Mouse (Mus musculus) frontal cortex, postnatal 36 days (tissue): ENCODE results near the gene Mthfd1.
A peak's percentile ranks its signal among the peaks of the same experiment; 100 is the strongest.

ENCODE experiments used
- DNase-seq, 2 experiments: peaks; one replicate each; pipeline ENCODE4 v3.0.0; 2022; ENCODE audit warnings: low spot score in 2 of 2

The Mthfd1 gene

DNA sequence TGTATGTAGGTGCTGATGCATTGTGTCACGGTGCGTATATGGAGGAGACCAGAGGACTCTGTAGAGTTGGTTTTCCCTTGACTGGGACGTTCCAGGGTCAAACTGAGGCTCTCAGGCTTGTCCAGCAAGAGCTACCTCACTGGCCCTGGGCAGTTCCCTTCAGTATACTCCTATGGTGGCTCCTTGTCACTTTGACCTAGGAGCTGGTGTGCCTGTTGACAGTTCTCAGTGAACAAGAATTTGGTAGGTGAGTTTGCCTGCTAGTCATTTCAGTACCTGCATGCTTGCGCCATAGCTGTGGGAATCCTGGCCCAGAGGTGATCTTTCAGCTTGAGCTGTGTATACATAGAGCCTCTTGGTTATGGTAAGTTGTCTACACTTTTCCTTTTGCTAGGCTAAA lies 7.8 kb downstream of the Mthfd1 start:
- DNase-seq: no peak

DNA sequence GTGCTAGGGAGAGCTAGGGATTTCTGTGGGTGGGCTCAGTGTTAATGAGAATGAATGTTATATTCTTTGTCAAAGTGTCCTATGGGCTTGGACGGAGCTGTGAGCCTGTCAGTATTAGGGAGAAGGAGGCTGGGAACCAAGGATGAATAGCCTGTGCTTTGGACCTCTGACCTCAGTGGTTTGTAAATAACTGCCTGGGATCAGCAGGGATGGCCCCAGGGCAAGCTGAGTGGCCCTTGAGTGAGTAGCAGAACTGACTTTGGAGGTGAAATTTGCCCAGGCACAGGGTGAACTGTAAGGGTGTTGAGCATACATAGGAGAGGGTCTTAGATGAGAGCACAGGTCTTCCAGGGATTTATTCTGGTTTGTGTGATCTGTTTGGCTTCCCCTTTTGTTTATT lies 8.8 kb downstream of the Mthfd1 start:
- DNase-seq: no peak

DNA sequence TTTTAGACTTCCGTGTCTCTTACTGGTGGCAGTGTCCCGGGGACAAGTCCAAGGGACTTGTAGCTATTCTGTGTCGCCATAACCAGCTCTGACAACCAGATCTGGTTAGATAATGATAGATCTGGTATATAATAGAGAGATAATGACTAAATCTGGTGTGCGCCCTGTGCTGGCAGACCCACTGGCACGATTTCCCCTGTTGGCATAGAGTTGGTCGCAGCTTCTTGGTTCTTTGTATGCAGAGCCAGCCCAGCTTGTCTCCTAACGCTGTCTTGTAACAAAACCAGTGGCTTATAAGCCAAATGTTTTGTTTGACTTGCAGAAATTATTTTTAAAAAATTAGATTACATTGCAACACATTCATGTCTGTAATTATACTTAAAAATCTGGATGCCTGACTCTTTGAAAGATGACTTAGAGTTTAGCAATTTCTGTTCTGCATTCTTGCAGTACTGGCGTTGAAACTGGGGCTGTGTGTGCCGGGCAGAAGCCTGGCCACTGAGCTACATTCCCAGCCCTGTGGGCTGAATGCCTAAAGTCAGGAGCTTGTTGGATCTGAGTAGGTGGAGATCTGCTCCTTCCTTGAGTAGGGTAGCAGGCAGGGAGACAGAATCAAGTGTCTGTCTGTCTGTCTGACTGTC lies 9.3 kb downstream of the Mthfd1 start:
- no peak for DNase-seq

DNA sequence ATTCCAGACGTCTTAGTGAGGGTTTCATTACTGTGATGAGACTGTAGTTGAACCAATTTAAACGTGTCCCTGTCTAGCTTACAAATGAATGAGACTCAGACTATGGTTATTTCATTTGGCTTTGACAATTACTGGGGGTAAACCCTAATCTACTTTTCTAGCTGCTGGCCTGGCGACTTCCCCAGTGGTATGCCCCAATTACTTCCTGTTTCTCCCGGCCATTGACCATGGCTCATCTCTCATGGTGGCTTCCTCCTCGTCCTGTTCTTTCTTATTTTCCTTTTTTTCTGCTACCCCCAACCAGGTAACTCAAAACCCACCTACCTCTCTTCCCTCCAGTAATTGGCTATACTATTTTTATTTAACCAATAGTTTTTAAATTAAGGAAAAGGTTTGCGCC lies 9.9 kb downstream of the Mthfd1 start:
- DNase-seq: no peak

DNA sequence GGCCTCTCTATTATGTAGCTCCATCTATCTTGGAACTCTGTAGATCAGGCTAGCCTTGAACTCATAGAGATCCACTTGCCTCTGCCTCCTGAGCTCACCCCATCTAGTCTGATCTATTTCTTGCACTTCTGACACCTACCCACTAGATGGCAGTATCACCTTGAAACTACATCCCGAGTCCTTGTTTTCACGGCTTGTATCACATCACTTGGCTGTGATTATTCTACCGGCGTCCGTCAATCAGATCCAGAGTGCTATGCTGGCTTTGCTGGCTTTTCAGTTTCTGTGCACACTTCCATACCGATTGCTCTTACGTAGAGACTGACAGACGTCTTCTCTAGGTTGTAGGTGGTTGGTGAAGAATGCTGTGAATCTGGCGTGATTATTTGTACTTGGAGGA lies 11.8 kb downstream of the Mthfd1 start:
- DNase-seq: peak in 1 of 2 experiments; percentile 60

DNA sequence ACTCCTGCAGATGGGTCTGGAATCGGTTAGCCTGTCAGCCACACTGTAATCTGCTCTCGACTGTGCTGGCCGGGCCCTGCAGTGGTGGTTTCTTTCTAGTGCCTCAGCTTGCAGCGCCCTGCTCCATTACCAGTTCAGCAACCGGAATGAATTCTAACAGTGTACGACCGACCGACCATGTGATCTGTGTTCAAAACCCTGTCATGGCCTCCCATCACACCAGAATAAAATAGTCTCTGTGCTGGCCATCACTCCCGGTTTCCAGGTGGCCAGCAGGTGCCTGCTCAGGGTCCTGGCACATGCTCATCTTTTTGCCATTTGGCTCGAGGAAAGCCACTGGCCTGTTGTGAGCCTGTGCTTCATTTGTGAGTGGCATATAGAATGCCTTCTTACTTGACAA lies 13.6 kb downstream of the Mthfd1 start:
- no peak for DNase-seq

DNA sequence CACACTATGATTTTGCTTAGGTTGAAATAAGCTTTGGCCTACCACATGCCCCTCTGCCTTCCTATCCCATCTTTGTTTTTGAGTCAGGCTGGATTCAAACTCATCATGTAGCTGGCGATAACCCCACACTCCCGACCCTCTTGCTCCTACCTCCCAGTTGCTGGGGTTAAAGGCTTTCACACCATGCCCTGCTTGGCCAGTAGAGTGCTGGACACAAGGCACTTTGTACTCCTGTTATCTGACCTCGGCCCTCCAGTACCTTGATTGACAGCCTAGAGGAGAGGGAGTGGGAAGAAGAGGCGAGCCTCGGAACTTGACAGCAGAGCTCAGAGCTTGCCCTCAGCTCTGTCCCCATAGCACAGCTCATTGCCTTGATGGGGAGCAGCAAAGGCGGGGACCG lies 14.1 kb downstream of the Mthfd1 start:
- DNase-seq: no peak

DNA sequence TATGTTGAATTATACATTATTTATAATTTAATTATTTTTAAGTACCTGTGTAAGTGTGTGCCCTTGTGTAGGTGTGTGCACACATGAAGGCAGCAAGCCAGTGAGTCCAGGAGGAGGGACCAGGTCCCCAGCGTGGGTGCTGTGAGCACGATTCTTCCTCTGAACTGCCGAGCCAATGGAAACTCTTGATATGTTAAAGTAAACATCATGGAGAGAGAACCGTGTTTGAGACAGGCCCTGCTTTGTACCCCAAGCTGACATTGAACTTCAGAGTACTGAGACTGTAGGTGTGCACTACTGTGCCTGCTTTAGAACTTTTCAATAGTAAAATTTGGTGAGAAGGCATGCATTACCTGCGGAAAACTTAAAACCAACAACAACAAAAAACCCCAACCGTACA lies 16.4 kb downstream of the Mthfd1 start:
- DNase-seq: no peak

DNA sequence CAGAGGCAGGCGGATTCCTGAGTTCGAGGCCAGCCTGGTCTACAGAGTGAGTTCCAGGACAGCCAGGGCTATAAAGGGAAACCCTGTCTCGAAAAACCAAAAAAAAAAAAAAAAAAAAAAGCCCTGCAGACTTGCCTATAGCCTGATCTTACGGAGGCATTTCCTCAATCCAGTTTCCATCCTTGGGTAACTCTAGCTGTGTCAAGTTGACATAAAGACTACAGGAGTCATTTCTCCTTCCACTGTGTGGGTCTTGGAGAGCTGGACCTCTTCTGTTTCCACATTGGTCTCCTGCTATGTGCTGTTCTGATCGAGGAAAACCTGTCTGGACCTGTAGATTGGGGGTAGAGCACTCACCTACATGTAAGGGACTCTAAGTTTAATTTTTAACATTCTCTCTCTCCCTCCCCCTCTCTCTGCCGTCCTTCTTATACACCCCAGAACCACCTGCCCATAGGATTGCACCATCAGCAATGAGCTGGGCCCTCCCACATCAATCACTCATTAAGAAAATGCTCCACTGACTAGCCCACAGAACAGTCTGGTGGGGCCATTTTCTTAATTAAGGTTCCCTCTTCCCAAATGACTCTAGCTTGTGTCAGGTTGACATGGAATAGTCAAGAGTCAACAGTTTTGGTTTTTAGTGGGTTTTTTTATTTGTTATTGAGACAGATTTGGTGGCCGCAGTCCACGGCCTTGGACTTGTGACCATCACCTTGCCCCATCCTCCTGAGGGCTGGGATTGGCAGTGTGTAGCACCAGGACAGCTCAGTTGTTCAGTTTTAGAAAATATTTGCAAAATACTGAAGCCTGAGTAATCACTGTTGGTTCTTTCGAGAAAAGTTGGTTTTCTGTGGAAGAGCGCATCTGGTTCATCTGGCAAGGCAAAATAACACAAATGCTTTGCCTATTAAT lies 17.8 kb downstream of the Mthfd1 start:
- DNase-seq: no peak

DNA sequence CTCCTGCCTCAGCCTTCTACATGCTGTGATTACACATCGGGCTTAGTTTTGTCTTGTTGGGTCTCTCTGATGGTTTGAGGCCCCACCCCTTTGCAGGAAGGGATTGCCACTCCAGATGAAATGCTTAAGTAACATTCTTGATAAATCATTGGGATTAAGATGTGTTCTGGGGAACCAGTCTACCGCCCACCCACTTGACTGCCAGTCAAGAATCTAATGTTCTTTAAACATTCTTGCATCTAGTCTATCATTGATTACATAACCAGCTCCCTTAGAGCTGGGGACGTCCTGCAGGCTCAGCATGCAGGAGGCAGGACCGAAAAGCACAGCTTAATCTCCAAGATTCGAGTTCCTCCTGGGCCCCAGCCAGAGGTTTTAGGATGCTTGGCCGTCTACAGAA lies 23.1 kb downstream of the Mthfd1 start:
- DNase-seq: no peak

DNA sequence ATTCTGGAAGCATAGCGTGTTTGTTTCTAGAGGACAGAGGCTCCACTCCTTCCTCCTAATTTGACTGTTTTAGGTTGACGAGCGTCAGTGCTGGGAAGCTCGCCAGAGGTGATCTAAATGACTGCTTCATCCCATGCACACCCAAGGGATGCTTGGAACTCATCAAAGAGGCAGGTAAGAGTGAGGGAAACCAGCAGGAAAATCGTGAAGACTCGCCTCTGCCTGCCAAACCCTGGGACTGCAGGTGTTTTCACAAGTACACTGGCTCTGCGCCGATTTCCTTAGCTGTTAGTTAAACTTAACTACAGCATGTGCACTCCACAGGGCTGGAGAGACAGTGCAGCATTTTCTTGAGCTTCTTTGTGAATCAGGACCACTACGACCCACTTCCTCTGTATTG lies 25.5 kb downstream of the Mthfd1 start:
- peak in 1 of 2 experiments; percentile 52 for DNase-seq

DNA sequence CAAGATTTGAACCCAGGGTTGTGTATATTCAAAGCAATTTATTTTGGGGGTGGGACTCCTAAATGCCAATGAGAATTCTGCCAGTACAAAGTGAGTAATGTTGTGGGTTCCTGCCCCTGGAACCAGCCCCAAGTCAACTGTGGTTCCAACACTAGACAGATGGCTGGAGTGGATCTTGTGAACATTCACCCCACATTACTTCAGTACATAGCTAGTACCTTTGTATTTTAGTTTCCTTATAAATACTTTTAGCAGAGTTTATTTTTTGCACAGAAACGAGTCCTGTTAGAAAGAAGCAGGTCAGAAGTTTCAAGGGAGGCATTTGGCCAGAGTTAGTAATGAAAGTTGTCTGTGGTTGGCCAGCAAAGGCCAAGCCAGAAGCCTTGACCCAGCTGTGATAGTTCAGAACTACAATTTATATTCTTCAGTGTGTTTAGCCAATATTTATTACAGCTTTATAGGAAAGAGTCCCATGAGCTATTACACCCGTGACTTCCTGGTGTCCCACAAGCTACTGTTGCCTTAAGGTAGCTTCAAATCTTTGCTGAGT lies 26.1 kb downstream of the Mthfd1 start:
- DNase-seq: no peak

DNA sequence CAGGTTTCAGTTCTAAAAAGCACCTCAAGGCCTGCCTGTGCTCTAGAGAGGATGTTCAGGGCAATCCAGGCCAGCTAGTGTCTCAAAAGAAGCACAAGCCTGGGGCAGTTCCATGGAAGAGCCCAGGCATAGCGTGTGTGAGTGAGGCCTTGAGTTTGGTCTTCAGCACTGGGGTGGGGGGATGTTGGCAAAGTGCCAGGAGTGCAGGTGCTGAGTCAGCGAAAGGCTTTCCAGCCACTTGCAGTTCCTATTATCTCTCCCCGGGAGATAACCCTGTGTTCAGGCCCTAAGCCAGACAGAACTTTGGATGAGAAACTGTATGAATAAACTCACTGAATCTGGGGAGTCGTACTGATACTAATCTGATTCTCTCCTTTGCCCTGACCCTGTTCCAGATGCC lies 27.0 kb downstream of the Mthfd1 start:
- DNase-seq: no peak

DNA sequence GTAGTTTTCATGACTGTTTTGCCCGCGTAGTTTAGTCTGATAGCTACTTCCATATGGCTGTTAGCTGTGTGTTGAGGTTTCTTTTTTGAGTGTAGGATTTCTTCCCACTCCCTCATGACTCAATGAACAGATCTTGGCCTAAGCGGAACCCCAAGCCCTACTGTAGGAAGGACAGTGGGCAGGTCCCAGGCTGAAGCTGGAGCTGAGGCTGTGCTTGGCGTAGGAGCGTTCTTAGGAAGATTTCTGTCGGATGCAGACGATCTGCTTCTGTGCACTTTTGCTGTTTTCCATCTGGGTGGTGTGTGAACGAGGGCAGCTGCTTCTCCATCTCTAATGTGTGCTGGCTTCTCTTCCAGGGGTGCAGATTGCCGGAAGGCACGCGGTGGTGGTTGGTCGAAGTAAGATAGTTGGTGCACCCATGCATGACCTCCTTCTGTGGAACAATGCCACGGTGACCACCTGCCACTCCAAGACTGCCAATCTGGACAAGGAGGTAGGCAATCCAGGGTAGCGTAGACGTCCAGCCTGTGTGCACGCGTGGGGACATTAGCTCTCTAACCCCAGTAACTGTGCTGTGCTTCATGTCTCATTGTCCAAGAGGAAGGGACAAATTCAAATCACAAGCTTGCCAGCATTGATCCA lies 27.6 kb downstream of the Mthfd1 start:
- DNase-seq: no peak

DNA sequence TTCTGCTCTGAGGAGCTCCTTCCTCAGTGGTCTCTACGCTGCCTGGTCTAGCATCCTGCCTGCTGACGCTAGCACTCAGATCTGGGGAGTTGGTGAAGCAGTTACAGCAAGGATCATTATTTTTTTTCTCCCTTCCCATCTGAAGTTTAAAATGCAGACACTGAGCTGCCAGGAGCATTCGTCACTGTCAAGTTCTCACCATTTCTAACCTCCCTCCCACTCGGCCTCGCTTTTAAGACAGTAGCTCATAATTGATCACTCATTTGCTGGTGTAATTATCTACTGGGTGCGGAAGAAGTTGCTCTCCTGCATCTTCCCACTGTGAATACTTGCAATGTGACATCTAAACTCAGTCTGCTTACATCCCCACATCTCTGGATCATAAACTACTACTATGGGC lies 30.3 kb downstream of the Mthfd1 start:
- no peak for DNase-seq

DNA sequence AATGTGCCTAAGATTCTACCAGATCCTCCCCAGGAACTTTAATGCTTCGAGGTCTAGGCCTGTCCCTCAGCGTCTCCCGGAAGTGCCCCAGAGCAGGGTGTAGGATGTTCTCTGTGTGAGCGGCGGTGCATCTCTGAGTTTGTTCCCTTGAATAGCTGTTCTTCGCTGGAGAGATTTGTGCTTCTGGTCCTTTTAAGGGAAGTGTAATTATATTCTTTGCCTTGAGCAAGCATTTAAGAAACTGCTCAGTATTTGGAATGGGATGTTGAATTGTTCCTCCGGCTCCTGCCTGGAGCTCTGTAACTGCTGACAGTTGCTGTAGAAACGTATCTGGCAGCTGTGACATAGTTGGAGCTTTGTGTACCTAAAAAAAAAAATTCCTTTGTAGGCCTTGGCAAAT lies 32.9 kb downstream of the Mthfd1 start:
- DNase-seq: no peak

DNA sequence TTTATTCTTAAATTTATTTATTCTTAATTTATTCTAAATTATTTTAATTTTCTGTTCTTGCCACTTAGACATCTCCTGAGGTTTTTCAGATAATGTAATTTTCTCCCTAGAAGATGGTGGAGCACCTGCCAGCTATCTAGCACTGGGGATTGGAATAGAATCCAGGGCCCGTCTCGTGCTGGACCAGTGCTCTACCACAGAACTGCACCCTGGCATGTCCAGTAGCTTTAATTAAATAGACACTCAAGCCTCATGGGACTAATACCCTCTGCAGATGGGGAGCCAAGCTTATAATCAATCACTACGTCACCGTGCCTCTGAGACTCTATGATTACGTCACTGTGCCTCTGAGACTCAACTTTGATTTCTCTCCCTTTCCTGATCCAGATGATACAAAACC lies 33.4 kb downstream of the Mthfd1 start:
- no peak for DNase-seq

DNA sequence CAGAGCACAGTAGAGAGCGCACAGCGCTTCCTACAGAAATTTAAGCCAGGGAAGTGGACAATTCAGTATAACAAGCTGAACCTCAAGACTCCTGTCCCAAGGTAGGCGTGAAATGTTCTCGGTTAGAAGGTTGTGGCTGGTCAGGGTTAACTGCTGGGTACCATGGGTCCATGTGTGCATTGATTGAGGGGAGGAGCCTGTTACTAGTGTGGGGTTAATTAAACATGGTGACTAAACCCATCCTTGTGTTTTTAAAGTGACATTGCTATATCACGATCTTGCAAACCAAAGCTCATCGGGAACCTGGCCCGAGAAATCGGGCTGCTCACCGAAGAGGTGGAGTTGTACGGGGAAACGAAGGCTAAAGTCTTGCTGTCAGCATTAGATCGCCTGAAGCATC lies 34.3 kb downstream of the Mthfd1 start:
- no peak for DNase-seq

DNA sequence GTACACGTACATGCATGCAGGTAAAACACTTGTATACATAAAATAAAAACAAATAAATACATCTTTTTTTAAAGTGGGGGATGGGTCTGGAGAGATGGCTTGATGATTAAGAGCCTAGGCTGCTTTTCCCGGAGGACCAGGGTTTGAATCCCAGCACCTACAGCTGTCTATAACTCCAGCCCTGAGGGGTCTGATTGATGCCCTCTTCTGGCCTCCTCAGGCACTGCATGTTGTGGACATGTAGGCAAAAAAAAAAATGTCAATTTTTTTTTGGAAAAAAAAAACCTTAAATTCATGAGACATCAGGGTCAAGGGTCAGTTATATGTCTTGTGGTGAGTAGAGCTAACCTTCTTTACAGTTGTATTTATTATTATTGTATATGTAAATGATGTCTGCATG lies 35.2 kb downstream of the Mthfd1 start:
- no peak for DNase-seq

DNA sequence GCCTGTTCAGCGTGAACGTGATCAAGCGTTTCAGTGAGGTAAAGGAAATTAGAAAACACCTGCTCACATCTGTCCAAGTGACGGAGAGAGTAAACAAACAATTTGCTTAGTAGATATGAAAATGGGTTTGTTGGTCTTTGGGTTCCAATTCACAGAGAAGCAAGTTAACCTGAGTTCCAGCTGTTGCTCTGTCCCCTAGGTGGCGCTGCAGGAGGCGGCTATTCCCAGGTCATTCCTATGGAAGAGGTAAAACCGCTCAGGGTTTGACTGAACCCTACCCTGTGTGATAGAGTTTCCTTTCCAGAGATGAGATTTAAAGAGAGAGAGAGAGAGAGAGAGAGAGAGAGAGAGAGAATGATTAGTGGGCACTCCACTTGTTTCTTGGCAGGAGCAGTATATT lies 38.1 kb downstream of the Mthfd1 start:
- peak; percentile 54 to 60 for DNase-seq

DNA sequence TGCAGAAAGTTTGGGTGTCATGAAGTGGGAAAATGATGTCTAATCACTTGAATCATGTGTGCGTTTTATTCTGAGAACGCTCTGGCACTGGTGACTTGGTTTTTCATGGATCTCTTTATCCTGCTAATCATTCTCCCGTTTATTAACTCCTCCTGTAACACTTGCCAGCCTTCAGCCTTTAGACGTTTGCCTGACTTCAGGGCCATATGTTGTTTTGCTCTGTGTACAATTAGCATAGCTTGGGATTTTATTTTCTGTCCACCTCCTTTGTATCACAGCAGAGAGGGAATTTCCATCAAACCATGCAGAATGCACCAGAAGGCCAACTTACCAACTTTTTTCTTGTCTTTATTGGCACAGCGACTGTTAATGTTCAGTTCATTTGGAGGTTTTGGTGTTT lies 42.7 kb downstream of the Mthfd1 start:
- DNase-seq: no peak

DNA sequence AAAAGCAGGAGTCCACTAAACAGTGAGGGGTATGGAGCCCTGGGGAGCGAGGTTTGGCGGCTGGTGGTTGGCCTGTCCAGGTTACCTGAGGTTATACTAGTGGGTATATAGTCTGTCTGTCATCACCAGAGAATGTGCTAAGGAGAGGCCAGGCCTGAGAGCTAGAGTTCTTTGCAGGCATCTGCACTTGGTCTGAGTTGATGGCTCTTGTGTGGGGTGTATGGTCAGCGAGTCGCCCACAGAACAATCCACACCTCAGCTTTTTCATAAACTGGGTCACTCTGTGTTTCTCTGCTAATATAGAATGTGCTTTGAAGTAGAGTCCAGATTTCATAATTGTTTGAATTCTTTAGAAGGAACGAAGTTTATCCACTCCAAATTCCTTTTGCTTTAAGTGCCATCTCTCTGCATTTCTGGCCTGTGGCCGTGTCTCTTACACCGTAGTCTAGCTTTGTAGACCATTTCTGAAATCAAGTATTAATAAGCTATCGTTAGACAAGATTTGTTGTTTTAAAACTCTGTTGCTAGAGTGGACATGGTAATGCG lies 44.3 kb downstream of the Mthfd1 start:
- no peak for DNase-seq
